Mouse (Mus musculus): ENCODE measurements around the gene Pgd.

Gene Pgd

GRCm38 (mm10) chr4:149172666-149173065 lies 6.1 kb upstream of the Pgd start:
- TF ChIP-seq GATA4 (IDR thresholded peaks at IDR 0.05; ENCODE audit: insufficient replicate concordance, low read length): no peak

- no peak for TF ChIP-seq GATA4 (IDR thresholded peaks at IDR 0.05; ENCODE audit: insufficient replicate concordance, low read length)
These were observed 5.5 kb upstream of the Pgd start for GRCm38 (mm10) chr4:149172083-149172482.

GRCm38 (mm10) chr4:149171581-149171981 lies 5.0 kb upstream of the Pgd start:
- TF ChIP-seq GATA4 (IDR thresholded peaks at IDR 0.05; ENCODE audit: insufficient replicate concordance, low read length): no peak

- TF ChIP-seq GATA4 (IDR thresholded peaks at IDR 0.05; ENCODE audit: insufficient replicate concordance, low read length): no peak; the same call in 1 of the 2 replicates
These were observed 3.9 kb upstream of the Pgd start for GRCm38 (mm10) chr4:149170394-149170931.

- no peak for TF ChIP-seq GATA4 (IDR thresholded peaks at IDR 0.05; ENCODE audit: insufficient replicate concordance, low read length)
These were observed 1.4 kb upstream of the Pgd start for GRCm38 (mm10) chr4:149168016-149168415.

GRCm38 (mm10) chr4:149166957-149167611 lies 513 bp upstream of the Pgd start:
- TF ChIP-seq GATA4 (IDR thresholded peaks at IDR 0.05; ENCODE audit: insufficient replicate concordance, low read length): no peak

GRCm38 (mm10) chr4:149164150-149164549 lies 2.4 kb downstream of the Pgd start:
- TF ChIP-seq GATA4 (IDR thresholded peaks at IDR 0.05; ENCODE audit: insufficient replicate concordance, low read length): no peak

GRCm38 (mm10) chr4:149163196-149163595 lies 3.4 kb downstream of the Pgd start:
- no peak for TF ChIP-seq GATA4 (IDR thresholded peaks at IDR 0.05; ENCODE audit: insufficient replicate concordance, low read length)

GRCm38 (mm10) chr4:149161166-149161565 lies 5.4 kb downstream of the Pgd start:
- TF ChIP-seq GATA4 (IDR thresholded peaks at IDR 0.05; ENCODE audit: insufficient replicate concordance, low read length): no peak

- TF ChIP-seq GATA4 (IDR thresholded peaks at IDR 0.05; ENCODE audit: insufficient replicate concordance, low read length): no peak
These were observed 6.7 kb downstream of the Pgd start for GRCm38 (mm10) chr4:149159891-149160290.

- TF ChIP-seq GATA4 (IDR thresholded peaks at IDR 0.05; ENCODE audit: insufficient replicate concordance, low read length): no peak
These were observed 7.4 kb downstream of the Pgd start for GRCm38 (mm10) chr4:149159203-149159602.

GRCm38 (mm10) chr4:149157415-149157973 lies 9.1 kb downstream of the Pgd start:
- TF ChIP-seq GATA4 (IDR thresholded peaks at IDR 0.05; ENCODE audit: insufficient replicate concordance, low read length): no peak

- TF ChIP-seq GATA4 (IDR thresholded peaks at IDR 0.05; ENCODE audit: insufficient replicate concordance, low read length): no peak
These were observed 10.9 kb downstream of the Pgd start for GRCm38 (mm10) chr4:149155711-149156110.

GRCm38 (mm10) chr4:149154859-149155258 lies 11.7 kb downstream of the Pgd start:
- no peak for TF ChIP-seq GATA4 (IDR thresholded peaks at IDR 0.05; ENCODE audit: insufficient replicate concordance, low read length)

GRCm38 (mm10) chr4:149150721-149151120 lies 15.8 kb downstream of the Pgd start:
- no peak for TF ChIP-seq GATA4 (IDR thresholded peaks at IDR 0.05; ENCODE audit: insufficient replicate concordance, low read length)

GRCm38 (mm10) chr4:149150256-149150655 lies 16.3 kb downstream of the Pgd start:
- no peak for TF ChIP-seq GATA4 (IDR thresholded peaks at IDR 0.05; ENCODE audit: insufficient replicate concordance, low read length)

- TF ChIP-seq GATA4 (IDR thresholded peaks at IDR 0.05; ENCODE audit: insufficient replicate concordance, low read length): no peak
These were observed 17.0 kb downstream of the Pgd start for GRCm38 (mm10) chr4:149149611-149150010.
